Mouse (Mus musculus) lung, embryonic 15.5 days (tissue): ENCODE measurements around the gene Lair1. TPM values are rescaled to one million over a fixed set of nuclear protein-coding genes. Genes with fewer than 3 reads are reported as not detected.

Source experiments
- polyA plus RNA-seq: library from polyadenylated mRNA; unstranded; fragments of >200 nt; fragmentation: Nextera tagmentation; extraction: Ambion mirVana; gene quantifications from 2 replicates; pipeline ENCODE4 v1.2.1, GENCODE M21; 2015

Gene Lair1
- polyA plus RNA-seq, 1 experiment from 2014 or later: 1.2 TPM

Other genes starting within 250 kb of the Lair1 start
- not detected in 2 replicates for gene Gm15448, start 237.5 kb downstream of the Lair1 start, polyA plus RNA-seq
- gene Pira2, start 218.2 kb downstream of the Lair1 start, polyA plus RNA-seq: 0.50 and 0.65 TPM in 2 replicates
- 0.36 and 0.42 TPM in 2 replicates for gene Gm14548, start 165.1 kb downstream of the Lair1 start, polyA plus RNA-seq
- gene Lilra6, start 147.7 kb downstream of the Lair1 start, polyA plus RNA-seq: 0.33 and 0.39 TPM in 2 replicates
- gene Ttyh1, start 56.2 kb upstream of the Lair1 start, polyA plus RNA-seq: 2.1 and 2.2 TPM in 2 replicates
- 52.5 and 59.0 TPM in 2 replicates for gene Leng8, start 73.8 kb upstream of the Lair1 start, polyA plus RNA-seq
- 3.9 and 4.5 TPM in 2 replicates for gene Leng9, start 87.2 kb upstream of the Lair1 start, polyA plus RNA-seq
- gene Cdc42ep5, start 101.7 kb upstream of the Lair1 start, polyA plus RNA-seq: 39.8 and 41.0 TPM in 2 replicates
- gene Lilra5, start 174.6 kb upstream of the Lair1 start, polyA plus RNA-seq: 0.15 TPM in 1 of 2 replicates, not detected in the other